Mouse (Mus musculus): ENCODE measurements around the gene Tmem222.
A peak's percentile ranks its signal among the peaks of the same experiment; 100 is the strongest.

DNA sequence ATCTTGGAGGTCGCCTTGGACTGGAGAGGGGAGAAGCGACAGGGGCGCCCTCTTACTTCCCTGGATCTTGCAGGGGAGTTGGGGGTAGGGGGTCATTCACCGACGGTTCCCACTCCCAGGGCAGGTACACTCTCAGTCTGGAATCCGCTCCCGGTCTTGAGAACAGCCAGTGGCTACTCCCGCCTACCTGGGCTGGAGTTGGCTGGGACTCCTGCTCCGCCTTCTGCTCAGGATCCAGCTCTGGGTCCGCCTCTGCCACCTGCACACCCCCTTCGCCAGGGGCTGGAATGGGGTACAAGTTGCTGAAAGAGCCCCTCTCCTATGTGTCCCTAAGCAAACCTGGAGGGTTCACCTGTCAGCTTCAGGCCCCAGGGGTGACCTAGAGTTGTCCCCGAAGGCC, 20.4 kb downstream of the Tmem222 start:
- TF ChIP-seq POLR2A (IDR thresholded peaks at IDR 0.05; ENCODE audit: insufficient read depth, low read length) (no peak), EP300 (IDR thresholded peaks at IDR 0.05; ENCODE audit: insufficient read depth, low read depth, low read length) (0 out of 2 replicates have a peak, but pooled peaks have one; percentile 51)

All from ES-Bruce4 (cell line).